Mouse (Mus musculus): ENCODE results near the gene Gdf1. TPM values are rescaled to one million over a fixed set of nuclear protein-coding genes. Genes with fewer than 3 reads are reported as not detected.

The Gdf1 gene
- total and polyA plus RNA-seq, 2 experiments from 2014 or later = 5.3 to 6.0 TPM

GRCm38 (mm10) chr8:70359411-70359810, 29.8 kb downstream of the Gdf1 start:
- Histone ChIP-seq H3K4me3 (ENCODE audit: low read length) (no peak overlapping the region), H3K27me3 (ENCODE audit: insufficient read depth, low read length) (no peaks in the 10 kb centered on the region), H3K27ac (no peak overlapping the region), H3K36me3 (ENCODE audit: insufficient read depth, low read length) (no peaks in the 10 kb centered on the region), H3K9me3 (ENCODE audit: low read length) (no peaks in the 10 kb centered on the region), H3K9ac (replicated peaks; ENCODE audit: low read length) (no peak overlapping the region), H3K4me1 (ENCODE audit: insufficient read depth, low read length) (no peaks in the 10 kb centered on the region), H3K4me2 (ENCODE audit: low read depth, low read length) (no peak overlapping the region)
- WGBS = 15% methylated on average over 3 of the region's 3 CpGs
- no peak for TF ChIP-seq CTCF (IDR thresholded peaks at IDR 0.05; ENCODE audit: low read depth)
- DNase-seq (ENCODE audit: low spot score) (peak; percentile 49), ATAC-seq (0 out of 2 replicates have a peak, but pooled peaks have one; percentile 13)

- H3K4me2 ChIP-seq (ENCODE audit: low read depth, low read length) = no peak overlapping the region
- H3K27ac ChIP-seq = no peak overlapping the region
- 56% methylated on average over 4 of the region's 4 CpGs for WGBS
- H3K9me3 ChIP-seq (ENCODE audit: low read length) = no peaks in the 10 kb centered on the region
- ATAC-seq = no peak
- DNase-seq (ENCODE audit: low spot score) = no peak
- H3K27me3 ChIP-seq (ENCODE audit: insufficient read depth, low read length) = no peaks in the 10 kb centered on the region
- peak; percentile 43 for TF ChIP-seq CTCF (IDR thresholded peaks at IDR 0.05; ENCODE audit: low read depth)
- H3K36me3 ChIP-seq (ENCODE audit: insufficient read depth, low read length) = no peaks in the 10 kb centered on the region
- no peak overlapping the region for H3K4me3 ChIP-seq (ENCODE audit: low read length)
- no peaks in the 10 kb centered on the region for H3K4me1 ChIP-seq (ENCODE audit: insufficient read depth, low read length)
- no peak overlapping the region for H3K9ac ChIP-seq (replicated peaks; ENCODE audit: low read length)
Observed at GRCm38 (mm10) chr8:70360769-70361168, 31.2 kb downstream of the Gdf1 start.

- TF ChIP-seq CTCF (IDR thresholded peaks at IDR 0.05; ENCODE audit: low read depth) = no peak
Observed at GRCm38 (mm10) chr8:70361484-70362032, 31.9 kb downstream of the Gdf1 start.

GRCm38 (mm10) chr8:70364066-70364465, 34.4 kb downstream of the Gdf1 start:
- WGBS = 26% methylated on average over 5 of the region's 5 CpGs
- DNase-seq (ENCODE audit: low spot score) = no peak
- H3K27me3 ChIP-seq (ENCODE audit: insufficient read depth, low read length) = no peaks in the 10 kb centered on the region
- no peak overlapping the region for H3K27ac ChIP-seq
- H3K9me3 ChIP-seq (ENCODE audit: low read length) = no peaks in the 10 kb centered on the region
- H3K4me3 ChIP-seq (ENCODE audit: low read length) = no peak overlapping the region
- H3K9ac ChIP-seq (replicated peaks; ENCODE audit: low read length) = no peak overlapping the region
- TF ChIP-seq CTCF (IDR thresholded peaks at IDR 0.05; ENCODE audit: low read depth) = no peak
- no peaks in the 10 kb centered on the region for H3K36me3 ChIP-seq (ENCODE audit: insufficient read depth, low read length)
- H3K4me2 ChIP-seq (ENCODE audit: low read depth, low read length) = no peak overlapping the region
- ATAC-seq = no peak
- H3K4me1 ChIP-seq (ENCODE audit: insufficient read depth, low read length) = no peaks in the 10 kb centered on the region

More at GRCm38 (mm10) chr8:70361484-70362032, 31.9 kb downstream of the Gdf1 start:
- H3K36me3 ChIP-seq (ENCODE audit: insufficient read depth, low read length) = no peaks in the 10 kb centered on the region
- no peaks in the 10 kb centered on the region for H3K9me3 ChIP-seq (ENCODE audit: low read length)
- H3K27ac ChIP-seq = no peak overlapping the region
- 76% methylated on average over 10 of the region's 10 CpGs for WGBS
- no peak overlapping the region for H3K4me2 ChIP-seq (ENCODE audit: low read depth, low read length)
- no peak overlapping the region for H3K9ac ChIP-seq (replicated peaks; ENCODE audit: low read length)
- no peak overlapping the region for H3K4me3 ChIP-seq (ENCODE audit: low read length)
- ATAC-seq = no peak
- no peak for DNase-seq (ENCODE audit: low spot score)
- H3K27me3 ChIP-seq (ENCODE audit: insufficient read depth, low read length) = no peaks in the 10 kb centered on the region
- H3K4me1 ChIP-seq (ENCODE audit: insufficient read depth, low read length) = no peaks in the 10 kb centered on the region

GRCm38 (mm10) chr8:70366588-70366987, 37.0 kb downstream of the Gdf1 start:
- Histone ChIP-seq H3K9me3 (ENCODE audit: low read length) (no peaks in the 10 kb centered on the region), H3K4me1 (ENCODE audit: insufficient read depth, low read length) (no peaks in the 10 kb centered on the region), H3K27ac (no peak overlapping the region), H3K4me3 (ENCODE audit: low read length) (no peak overlapping the region), H3K36me3 (ENCODE audit: insufficient read depth, low read length) (no peaks in the 10 kb centered on the region), H3K4me2 (ENCODE audit: low read depth, low read length) (no peak overlapping the region), H3K27me3 (ENCODE audit: insufficient read depth, low read length) (peaks cover 1% of the 10 kb centered on the region; the same call in 1 of the 2 replicates), H3K9ac (replicated peaks; ENCODE audit: low read length) (no peak overlapping the region)
- WGBS = 65% methylated on average over 5 of the region's 5 CpGs
- no peak for DNase-seq (ENCODE audit: low spot score)
- no peak for TF ChIP-seq CTCF (IDR thresholded peaks at IDR 0.05; ENCODE audit: low read depth)
- ATAC-seq = no peak

- no peak overlapping the region for H3K27ac ChIP-seq
- no peak for ATAC-seq
- WGBS = 66% methylated on average over 7 of the region's 7 CpGs
- H3K4me3 ChIP-seq (ENCODE audit: low read length) = no peak overlapping the region
- no peak overlapping the region for H3K4me2 ChIP-seq (ENCODE audit: low read depth, low read length)
- no peak for TF ChIP-seq CTCF (IDR thresholded peaks at IDR 0.05; ENCODE audit: low read depth)
- H3K9ac ChIP-seq (replicated peaks; ENCODE audit: low read length) = no peak overlapping the region
- peaks cover 34% of the 10 kb centered on the region for H3K27me3 ChIP-seq (ENCODE audit: insufficient read depth, low read length)
- no peaks in the 10 kb centered on the region for H3K36me3 ChIP-seq (ENCODE audit: insufficient read depth, low read length)
- H3K4me1 ChIP-seq (ENCODE audit: insufficient read depth, low read length) = no peaks in the 10 kb centered on the region
- no peaks in the 10 kb centered on the region for H3K9me3 ChIP-seq (ENCODE audit: low read length)
- DNase-seq (ENCODE audit: low spot score) = no peak
Observed at GRCm38 (mm10) chr8:70370476-70370875, 40.9 kb downstream of the Gdf1 start.

GRCm38 (mm10) chr8:70371951-70372350, 42.3 kb downstream of the Gdf1 start:
- no peak for TF ChIP-seq CTCF (IDR thresholded peaks at IDR 0.05; ENCODE audit: low read depth)
- WGBS = 32% methylated on average over 6 of the region's 6 CpGs

More at GRCm38 (mm10) chr8:70371951-70372350, 42.3 kb downstream of the Gdf1 start:
- no peaks in the 10 kb centered on the region for H3K9me3 ChIP-seq (ENCODE audit: low read length)
- no peak overlapping the region for H3K27ac ChIP-seq
- ATAC-seq (no peak), DNase-seq (ENCODE audit: low spot score) (no peak)
- H3K27me3 ChIP-seq (ENCODE audit: insufficient read depth, low read length) = peaks cover 48% of the 10 kb centered on the region
- no peak overlapping the region for H3K9ac ChIP-seq (replicated peaks; ENCODE audit: low read length)
- H3K4me2 ChIP-seq (ENCODE audit: low read depth, low read length) = no peak overlapping the region
- H3K4me1 ChIP-seq (ENCODE audit: insufficient read depth, low read length) = no peaks in the 10 kb centered on the region
- H3K4me3 ChIP-seq (ENCODE audit: low read length) = no peak overlapping the region
- H3K36me3 ChIP-seq (ENCODE audit: insufficient read depth, low read length) = no peaks in the 10 kb centered on the region

Measured in hindbrain, postnatal 0 days (tissue).